Mouse (Mus musculus) frontal cortex, postnatal 25 days (tissue): Measurements from ENCODE around the gene Scn2b.

Source experiments
- DNase-seq, 2 experiments: peaks; one replicate each; pipeline ENCODE4 v3.0.0; 2022; ENCODE audit warnings: low spot score in 2 of 2

Gene Scn2b

GRCm38 (mm10) chr9:45117741-45118431, at the start of gene Scn2b:
Scn2b (plus strand) TSS chr9:45117782.
- no peak for DNase-seq

- no peak for DNase-seq
Measured at GRCm38 (mm10) chr9:45071800-45072199, 45.8 kb upstream of the Scn2b start.

- DNase-seq = no peak
Measured at GRCm38 (mm10) chr9:45077859-45078258, 39.7 kb upstream of the Scn2b start.

- DNase-seq = no peak
Measured at GRCm38 (mm10) chr9:45079011-45079410, 38.6 kb upstream of the Scn2b start, which contains the start of gene Jaml. Jaml (plus strand) TSS chr9:45079183.

DNA sequence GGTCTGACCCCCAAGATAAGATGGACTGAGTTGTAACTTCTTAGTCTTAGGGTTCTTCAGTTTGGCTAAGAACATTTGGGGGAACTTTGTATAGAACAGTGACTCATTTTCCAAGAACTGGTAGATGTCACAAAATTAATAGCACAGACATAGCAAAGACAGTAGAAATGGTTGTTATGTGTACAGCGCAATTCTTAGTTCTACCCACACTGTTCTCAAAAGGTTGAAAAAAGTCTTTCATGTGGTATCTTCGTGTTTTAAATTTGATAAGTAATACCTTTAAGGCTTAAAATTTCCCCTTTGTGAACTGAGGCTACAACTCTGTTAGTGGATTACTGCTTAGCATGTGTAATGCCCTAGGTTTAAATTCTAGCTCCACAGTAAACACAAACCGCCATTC, 34.5 kb upstream of the Scn2b start:
- DNase-seq = no peak

- DNase-seq = no peak
Measured at GRCm38 (mm10) chr9:45084556-45084955, 33.0 kb upstream of the Scn2b start.

DNA sequence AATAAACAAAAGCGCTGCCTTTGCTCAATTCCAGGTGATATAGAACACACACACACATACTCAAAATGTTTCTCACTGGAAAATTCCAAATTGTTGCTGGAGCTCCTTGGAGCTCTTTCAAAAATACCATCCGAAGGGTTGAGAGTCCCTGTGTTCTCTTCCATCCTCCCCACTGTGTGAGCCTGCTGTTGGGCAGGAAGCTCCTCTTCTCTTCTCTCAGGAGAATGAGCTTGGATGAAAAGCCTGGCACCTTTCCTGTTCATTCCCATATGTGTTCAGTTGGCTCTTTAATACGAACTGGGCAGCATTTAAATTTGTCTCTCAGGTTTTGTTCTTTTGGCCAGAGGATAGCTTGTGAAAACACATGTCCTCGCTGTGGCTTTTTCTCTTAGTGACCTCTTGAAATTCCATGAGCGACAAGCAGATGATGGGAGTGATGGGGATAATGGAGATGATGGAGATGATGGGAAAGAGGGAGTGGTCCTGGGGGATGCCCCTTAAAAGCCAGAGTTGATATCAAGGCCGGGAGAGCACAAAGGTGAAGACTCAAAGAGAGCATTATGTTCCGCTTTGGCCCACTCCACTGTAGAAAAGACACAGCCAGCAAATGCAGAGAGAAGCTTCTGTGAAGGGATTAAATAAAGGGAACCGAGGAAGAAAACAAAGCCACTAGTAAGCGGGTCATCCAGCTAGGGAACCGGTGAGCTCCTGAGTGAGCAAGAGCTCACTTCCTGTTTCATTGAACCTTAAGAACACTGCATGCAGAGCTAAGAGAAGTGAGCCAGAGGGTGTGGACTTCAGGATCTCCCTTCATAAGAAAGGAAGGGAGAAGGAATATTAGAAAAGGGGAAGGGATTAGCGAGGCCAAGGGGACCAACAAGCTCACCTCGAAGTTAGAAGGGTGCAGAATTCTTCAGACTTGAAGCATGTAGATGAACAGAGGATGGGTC, 31.6 kb upstream of the Scn2b start:
- DNase-seq = no peak

- DNase-seq = no peak
Measured at GRCm38 (mm10) chr9:45088040-45088439, 29.5 kb upstream of the Scn2b start.

DNA sequence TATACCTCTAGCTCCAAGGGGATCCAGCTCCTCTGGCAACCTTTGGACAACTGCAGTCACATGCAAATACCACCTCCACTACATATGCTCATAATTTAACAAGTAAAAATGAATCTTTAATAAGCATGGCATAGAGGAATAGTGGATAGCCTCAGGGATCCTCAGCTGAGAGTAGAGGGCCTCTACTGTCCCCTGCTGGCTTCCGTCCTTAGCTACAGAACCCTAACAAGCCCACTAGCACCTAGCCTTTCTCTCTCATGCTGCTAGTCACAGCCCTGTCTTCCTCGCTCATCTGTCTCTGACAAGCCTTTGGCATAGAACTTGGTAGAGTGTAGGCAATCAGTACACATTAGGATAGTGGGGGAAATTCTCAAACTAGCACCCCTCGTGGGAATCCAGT, 26.8 kb upstream of the Scn2b start:
- no peak for DNase-seq

DNA sequence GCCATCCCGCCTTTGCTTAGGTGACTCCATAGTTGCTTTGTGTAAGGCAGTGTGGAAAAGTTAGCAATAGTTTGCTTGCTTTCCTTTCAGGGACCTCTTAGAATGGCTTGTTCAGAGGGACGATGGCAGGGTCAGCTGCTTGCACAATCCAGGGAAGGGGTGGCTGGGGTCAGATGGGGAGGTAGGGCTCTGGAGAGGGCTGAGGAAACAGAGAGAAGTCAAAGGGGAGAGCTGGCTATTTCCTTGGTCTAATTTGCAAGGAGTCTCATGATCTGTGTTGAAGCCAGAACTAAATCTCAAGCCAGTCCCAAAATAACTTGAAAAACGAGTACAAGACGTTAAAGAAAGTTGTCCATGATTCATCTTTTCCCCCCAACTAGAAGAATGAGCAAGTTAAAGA, 24.9 kb upstream of the Scn2b start:
- DNase-seq = no peak

DNA sequence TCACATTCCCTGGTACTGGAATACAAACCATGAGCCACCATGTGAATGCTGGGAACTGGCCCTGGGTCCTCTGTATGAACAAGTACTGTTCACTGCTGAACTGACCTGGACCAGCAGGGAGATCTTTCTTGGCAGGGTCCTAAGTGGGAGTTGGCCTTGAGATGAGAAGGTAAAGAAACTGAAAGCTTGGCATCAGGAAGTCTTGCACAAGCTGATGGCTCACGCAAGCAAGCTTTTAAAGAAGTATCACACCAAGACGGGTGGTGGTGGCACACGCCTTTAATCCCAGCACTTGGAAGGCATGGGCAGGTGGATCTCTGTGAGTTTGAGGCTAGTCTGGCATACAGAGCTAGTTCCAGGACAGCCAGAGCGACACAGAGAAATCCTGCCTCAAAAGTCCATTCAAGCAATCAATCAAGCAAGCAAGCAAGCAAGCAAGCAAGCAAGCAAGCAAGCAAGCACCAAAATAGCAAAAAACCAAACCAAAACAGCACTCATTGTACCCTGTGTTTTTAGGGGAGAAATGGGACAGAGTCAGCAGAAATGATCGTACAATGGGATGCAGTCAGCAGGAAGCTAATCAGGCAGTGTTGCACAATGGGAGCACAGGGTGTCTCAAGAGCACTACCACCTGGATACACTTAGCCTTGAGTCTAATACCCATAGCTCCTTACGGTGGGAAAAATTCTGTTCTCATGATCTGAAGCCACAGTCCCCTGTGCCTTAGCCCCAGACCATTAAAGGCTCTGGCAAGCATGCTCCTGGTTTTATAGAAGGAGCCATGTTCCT, 22.2 kb upstream of the Scn2b start:
- no peak for DNase-seq

- no peak for DNase-seq
Measured at GRCm38 (mm10) chr9:45097877-45098276, 19.7 kb upstream of the Scn2b start.

DNA sequence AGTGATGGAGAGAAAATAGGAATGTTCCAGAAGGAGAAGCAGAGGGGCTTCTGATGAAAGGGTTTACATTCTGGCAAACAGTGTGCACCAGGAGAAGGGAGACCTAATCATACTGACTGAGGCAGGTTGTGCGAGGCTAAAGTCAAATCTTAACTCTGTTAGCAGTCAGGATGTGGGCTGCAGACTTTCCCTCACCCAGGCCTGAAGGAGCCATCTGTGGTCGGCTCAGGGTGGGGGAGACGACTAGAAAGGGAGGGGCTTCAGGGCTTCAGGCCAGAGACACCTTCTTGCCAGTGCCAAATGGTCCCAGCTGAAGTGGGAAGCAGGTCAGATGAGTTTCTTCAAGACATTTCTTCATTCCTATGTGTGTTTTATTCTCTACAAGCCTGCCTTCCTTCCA, 19.2 kb upstream of the Scn2b start:
- no peak for DNase-seq

GRCm38 (mm10) chr9:45102528-45102927, 15.1 kb upstream of the Scn2b start:
- no peak for DNase-seq

- DNase-seq = no peak
Measured at GRCm38 (mm10) chr9:45103211-45103979, 14.2 kb upstream of the Scn2b start.

- no peak for DNase-seq
Measured at GRCm38 (mm10) chr9:45105596-45106374, 11.8 kb upstream of the Scn2b start.

- DNase-seq = peak in 1 of 2 experiments; percentile 37
Measured at GRCm38 (mm10) chr9:45115706-45116105, 1.9 kb upstream of the Scn2b start.

GRCm38 (mm10) chr9:45116819-45117218, 763 bp upstream of the Scn2b start:
- DNase-seq = no peak

DNA sequence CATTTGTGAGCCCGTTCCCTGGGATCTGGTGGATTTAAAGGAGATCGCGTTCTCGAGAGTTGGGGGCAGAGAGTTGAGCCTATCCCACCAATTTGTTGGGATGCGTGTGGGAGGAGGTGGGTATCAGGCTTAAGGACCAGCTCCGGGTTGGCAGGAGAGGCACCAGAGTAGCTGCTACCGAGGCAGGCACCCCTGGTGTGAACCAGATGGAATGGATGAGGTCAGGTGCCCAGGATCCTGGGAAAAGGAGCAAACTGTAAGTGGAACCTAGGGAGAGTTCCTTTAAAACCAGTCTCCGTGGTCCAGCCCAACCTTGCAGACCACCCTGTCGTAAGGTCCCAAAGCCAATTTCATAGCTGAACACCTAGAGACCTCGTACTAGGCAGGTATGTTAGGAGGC, 970 bp downstream of the Scn2b start:
- DNase-seq = no peak

GRCm38 (mm10) chr9:45119316-45119953, 1.9 kb downstream of the Scn2b start:
- DNase-seq = no peak
